Mouse (Mus musculus) MEL (cell line): Measurements from ENCODE around the gene Acer1. TPM values are rescaled to one million over a fixed set of nuclear protein-coding genes. Genes with fewer than 3 reads are reported as not detected.

ENCODE experiments used
- DNase-seq: peaks from one replicate; pipeline ENCODE4 v3.0.0; 2011; ENCODE audit warnings: low read depth, low spot score
- H3K27ac ChIP-seq: 2 replicates; pipeline ENCODE4 v1.5.1; 2012; ENCODE audit warnings: low read depth, mild to moderate bottlenecking, control low read depth, low read length, moderate library complexity; ENCODE audit not compliant: control insufficient read depth
- H3K27me3 ChIP-seq, 2 experiments: fragments of 150-350 bp in 1 of 2; sonication (generic) in 1 of 2; 2 replicates each; pipeline ENCODE4 v1.6.1; 2012; ENCODE audit warnings: low read length in 2 of 2, mild to moderate bottlenecking in 2 of 2, improper control_type of control experiment in 1 of 2, moderate library complexity in 1 of 2; ENCODE audit not compliant: insufficient read depth in 2 of 2, control insufficient read depth in 1 of 2
- H3K36me3 ChIP-seq, 2 experiments: 2 replicates each; pipeline ENCODE4 v1.6.1; 2012 to 2014; ENCODE audit warnings: low read length in 2 of 2, improper control_type of control experiment in 1 of 2, inconsistent platforms in 1 of 2, mild to moderate bottlenecking in 1 of 2; ENCODE audit not compliant: insufficient read depth in 2 of 2, control insufficient read depth in 1 of 2
- H3K4me1 ChIP-seq, 2 experiments: fragments of 150-350 bp in 1 of 2; sonication (generic) in 1 of 2; 2 replicates each; pipeline ENCODE4 v1.6.1; 2012; ENCODE audit warnings: low read length in 2 of 2, improper control_type of control experiment in 1 of 2, mild to moderate bottlenecking in 1 of 2; ENCODE audit not compliant: insufficient read depth in 2 of 2, control insufficient read depth in 1 of 2
- H3K4me3 ChIP-seq, 2 experiments: fragments of 150-350 bp in 1 of 2; sonication (generic) in 1 of 2; 2 replicates each; pipeline ENCODE4 v1.5.1; 2012; ENCODE audit warnings: low read depth in 2 of 2, low read length in 2 of 2, mild to moderate bottlenecking in 2 of 2, moderate library complexity in 2 of 2, control low read depth in 1 of 2, improper control_type of control experiment in 1 of 2; ENCODE audit not compliant: control insufficient read depth in 1 of 2, insufficient read depth in 1 of 2
- H3K79me2 ChIP-seq: 2 replicates; pipeline ENCODE4 v1.6.1; 2012; ENCODE audit warnings: mild to moderate bottlenecking, low read length, moderate library complexity; ENCODE audit not compliant: control insufficient read depth, poor library complexity, insufficient read depth
- H3K9ac ChIP-seq: 2 replicates; pipeline ENCODE4 v1.6.1; 2012; ENCODE audit warnings: low read depth, mild to moderate bottlenecking, control low read depth, low read length, moderate library complexity; ENCODE audit not compliant: control insufficient read depth, poor library complexity, severe bottlenecking
- H3K9me3 ChIP-seq: fragments of 150-350 bp; sonication (generic); replicated peaks from 2 replicates; pipeline ENCODE4 v1.6.1; 2012; ENCODE audit warnings: mild to moderate bottlenecking, low read length, improper control_type of control experiment, moderate library complexity; ENCODE audit not compliant: insufficient read depth
- BHLHE40 ChIP-seq: IDR thresholded peaks from 2 replicates; pipeline ENCODE4 v1.6.1; 2012; ENCODE audit warnings: low read depth, mild to moderate bottlenecking, inconsistent platforms, low read length, improper control_type of control experiment, borderline replicate concordance
- CHD1 ChIP-seq: IDR thresholded peaks from 2 replicates; pipeline ENCODE4 v1.6.1; 2012; ENCODE audit warnings: low read depth, mild to moderate bottlenecking, inconsistent platforms, low read length, improper control_type of control experiment
- CHD2 ChIP-seq: IDR thresholded peaks from 2 replicates; pipeline ENCODE4 v1.6.1; 2011; ENCODE audit warnings: low read length, improper control_type of control experiment
- CTCF ChIP-seq, 3 experiments: IDR thresholded peaks in 2 of 3; conservative IDR thresholded peaks in 1 of 3; 2 replicates each; pipeline ENCODE4 v1.5.1; 2011 to 2012; ENCODE audit warnings: low read length in 3 of 3, low read depth in 2 of 3, mild to moderate bottlenecking in 2 of 3, improper control_type of control experiment in 1 of 3, inconsistent platforms in 1 of 3, mixed read lengths in 1 of 3, moderate library complexity in 1 of 3; ENCODE audit not compliant: control insufficient read depth in 1 of 3, insufficient read depth in 1 of 3, poor library complexity in 1 of 3, severe bottlenecking in 1 of 3
- E2F4 ChIP-seq: IDR thresholded peaks from 2 replicates; pipeline ENCODE4 v1.6.1; 2011; ENCODE audit warnings: low read depth, low read length, improper control_type of control experiment, borderline replicate concordance
- ELF1 ChIP-seq: IDR thresholded peaks from 2 replicates; pipeline ENCODE4 v1.6.1; 2014; ENCODE audit warnings: low read depth, mild to moderate bottlenecking, inconsistent platforms, low read length, improper control_type of control experiment, moderate library complexity
- GATA1 ChIP-seq: IDR thresholded peaks from 2 replicates; pipeline ENCODE4 v1.6.1; 2011; ENCODE audit warnings: low read depth, low read length, improper control_type of control experiment
- HCFC1 ChIP-seq: IDR thresholded peaks from 2 replicates; pipeline ENCODE4 v1.6.1; 2012; ENCODE audit warnings: low read depth, mild to moderate bottlenecking, inconsistent platforms, low read length, improper control_type of control experiment, moderate library complexity
- JUND ChIP-seq: IDR thresholded peaks from 2 replicates; pipeline ENCODE4 v1.6.1; 2011; ENCODE audit warnings: low read depth, mild to moderate bottlenecking, improper control_type of control experiment, low read length
- KAT2A ChIP-seq: conservative IDR thresholded peaks from 2 replicates; pipeline ENCODE4 v1.6.1; 2012; ENCODE audit warnings: low read depth, low read length, improper control_type of control experiment, inconsistent platforms
- MAX ChIP-seq: IDR thresholded peaks from 2 replicates; pipeline ENCODE4 v1.6.1; 2011; ENCODE audit warnings: low read length, improper control_type of control experiment
- MAZ ChIP-seq: IDR thresholded peaks from 2 replicates; pipeline ENCODE4 v1.6.1; 2012; ENCODE audit warnings: low read depth, mild to moderate bottlenecking, inconsistent platforms, low read length, improper control_type of control experiment
- MXI1 ChIP-seq: IDR thresholded peaks from 2 replicates; pipeline ENCODE4 v1.6.1; 2011; ENCODE audit warnings: mild to moderate bottlenecking, low read depth, low read length, improper control_type of control experiment
- MYC ChIP-seq: IDR thresholded peaks from 2 replicates; pipeline ENCODE4 v1.6.1; 2011; ENCODE audit warnings: low read depth, mild to moderate bottlenecking, low read length, improper control_type of control experiment, moderate library complexity
- NELFE ChIP-seq: IDR thresholded peaks from 2 replicates; pipeline ENCODE4 v1.6.1; 2011; ENCODE audit warnings: low read depth, low read length, improper control_type of control experiment
- NRF1 ChIP-seq: IDR thresholded peaks from 2 replicates; pipeline ENCODE4 v1.6.1; 2014; ENCODE audit warnings: low read depth, mild to moderate bottlenecking, inconsistent platforms, low read length, improper control_type of control experiment, moderate library complexity; ENCODE audit not compliant: poor library complexity, insufficient read depth, severe bottlenecking
- POLR2A ChIP-seq, 2 experiments: IDR thresholded peaks; 2 replicates each; pipeline ENCODE4 v1.6.1; 2011 to 2012; ENCODE audit warnings: low read length in 2 of 2, mild to moderate bottlenecking in 2 of 2, control low read depth in 1 of 2, improper control_type of control experiment in 1 of 2, low read depth in 1 of 2, moderate library complexity in 1 of 2; ENCODE audit not compliant: control insufficient read depth in 1 of 2, insufficient read depth in 1 of 2, poor library complexity in 1 of 2
- POLR2AphosphoS2 ChIP-seq: IDR thresholded peaks from 2 replicates; pipeline ENCODE4 v1.6.1; 2011; ENCODE audit warnings: low read length, improper control_type of control experiment
- POLR2AphosphoS5 ChIP-seq: IDR thresholded peaks from 2 replicates; pipeline ENCODE4 v1.6.1; 2012; ENCODE audit warnings: low read depth, borderline replicate concordance, mild to moderate bottlenecking, inconsistent platforms, low read length, moderate library complexity, mixed read lengths
- RCOR1 ChIP-seq: IDR thresholded peaks from 2 replicates; pipeline ENCODE4 v1.6.1; 2012; ENCODE audit warnings: low read depth, mild to moderate bottlenecking, inconsistent platforms, low read length, improper control_type of control experiment
- SIN3A ChIP-seq: IDR thresholded peaks from 2 replicates; pipeline ENCODE4 v1.6.1; 2012; ENCODE audit warnings: low read length, improper control_type of control experiment, inconsistent platforms
- SMC3 ChIP-seq: IDR thresholded peaks from 2 replicates; pipeline ENCODE4 v1.6.1; 2011; ENCODE audit warnings: low read depth, low read length, improper control_type of control experiment
- TCF12 ChIP-seq: IDR thresholded peaks from 2 replicates; pipeline ENCODE4 v1.6.1; 2014; ENCODE audit warnings: low read depth, mild to moderate bottlenecking, inconsistent platforms, low read length, improper control_type of control experiment, moderate library complexity
- UBTF ChIP-seq: IDR thresholded peaks from 2 replicates; pipeline ENCODE4 v1.6.1; 2012; ENCODE audit warnings: low read depth, mild to moderate bottlenecking, inconsistent platforms, low read length, improper control_type of control experiment, moderate library complexity, borderline replicate concordance; ENCODE audit not compliant: insufficient read depth
- USF2 ChIP-seq, 2 experiments: IDR thresholded peaks; 2 replicates each; pipeline ENCODE4 v1.6.1; 2011 to 2012; ENCODE audit warnings: improper control_type of control experiment in 2 of 2, low read length in 2 of 2, borderline replicate concordance in 1 of 2, inconsistent platforms in 1 of 2, low read depth in 1 of 2, mild to moderate bottlenecking in 1 of 2; ENCODE audit not compliant: insufficient read depth in 1 of 2
- ZC3H11A ChIP-seq: IDR thresholded peaks from 2 replicates; pipeline ENCODE4 v1.6.1; 2012; ENCODE audit warnings: low read depth, mild to moderate bottlenecking, inconsistent platforms, low read length, improper control_type of control experiment
- polyA plus RNA-seq, 2 experiments: library from polyadenylated mRNA; stranded (reverse) in 1 of 2; unstranded in 1 of 2; fragments of >175 nt in 1 of 2; fragments of >200 nt in 1 of 2; gene quantifications; 2 replicates each; pipeline versions ENCODE4 v1.2.1 to v1.2.4; 2012; ENCODE audit warnings: low replicate concordance in 2 of 2, low read depth in 1 of 2; ENCODE audit not compliant: insufficient read length in 2 of 2, insufficient read depth in 1 of 2, missing spikeins in 1 of 2
- total RNA-seq: library from RNA; depleted of rRNA; stranded (reverse); fragments of 300-350 nt; gene quantifications from 2 replicates; pipeline ENCODE4 v1.2.3, GENCODE M21; 2012; rRNA removed

Gene Acer1
- total RNA-seq (not detected in 2 replicates), polyA plus RNA-seq (under 1 TPM in 1 of 2 experiments, not detected in 1; 0.03 TPM)

GRCm38 (mm10) chr17:56982013-56982412 is at the start of gene Acer1:
Gene Acer1 (minus strand): TSS chr17:56982126.
- no peak within 1 kb of the TSS for H3K9ac ChIP-seq
- no peaks in the 10 kb centered on the region for H3K36me3 ChIP-seq
- no peaks in the 10 kb centered on the region for H3K79me2 ChIP-seq
- no peaks in the 10 kb centered on the region for H3K4me1 ChIP-seq
- no peaks in the 10 kb centered on the region for H3K9me3 ChIP-seq
- H3K4me3 ChIP-seq = no peak within 1 kb of the TSS
- H3K27ac ChIP-seq = no peak within 1 kb of the TSS
- no peaks in the 10 kb centered on the region; a peak in 1 of 4 replicates for H3K27me3 ChIP-seq
- TF ChIP-seq HCFC1 (no peak), JUND (no peak), KAT2A (no peak), MAZ (no peak), USF2 (IDR thresholded peaks at IDR 0.05; ENCODE audit: borderline replicate concordance in 1 of 2, insufficient read depth in 1 of 2, low read depth in 1 of 2, low read length in 2 of 2) (no peak), CTCF (IDR thresholded peaks at IDR 0.05 in 2 of 3, conservative IDR thresholded peaks at IDR 0.05 in 1 of 3; ENCODE audit: control insufficient read depth in 1 of 3, insufficient read depth in 1 of 3, low read depth in 2 of 3, low read length in 3 of 3, poor library complexity in 1 of 3, severe bottlenecking in 1 of 3) (no peak), RCOR1 (no peak), POLR2A (IDR thresholded peaks at IDR 0.05; ENCODE audit: control insufficient read depth in 1 of 2, insufficient read depth in 1 of 2, low read depth in 1 of 2, low read length in 2 of 2, poor library complexity in 1 of 2) (no peak), BHLHE40 (no peak)
- no peak for DNase-seq

DNA sequence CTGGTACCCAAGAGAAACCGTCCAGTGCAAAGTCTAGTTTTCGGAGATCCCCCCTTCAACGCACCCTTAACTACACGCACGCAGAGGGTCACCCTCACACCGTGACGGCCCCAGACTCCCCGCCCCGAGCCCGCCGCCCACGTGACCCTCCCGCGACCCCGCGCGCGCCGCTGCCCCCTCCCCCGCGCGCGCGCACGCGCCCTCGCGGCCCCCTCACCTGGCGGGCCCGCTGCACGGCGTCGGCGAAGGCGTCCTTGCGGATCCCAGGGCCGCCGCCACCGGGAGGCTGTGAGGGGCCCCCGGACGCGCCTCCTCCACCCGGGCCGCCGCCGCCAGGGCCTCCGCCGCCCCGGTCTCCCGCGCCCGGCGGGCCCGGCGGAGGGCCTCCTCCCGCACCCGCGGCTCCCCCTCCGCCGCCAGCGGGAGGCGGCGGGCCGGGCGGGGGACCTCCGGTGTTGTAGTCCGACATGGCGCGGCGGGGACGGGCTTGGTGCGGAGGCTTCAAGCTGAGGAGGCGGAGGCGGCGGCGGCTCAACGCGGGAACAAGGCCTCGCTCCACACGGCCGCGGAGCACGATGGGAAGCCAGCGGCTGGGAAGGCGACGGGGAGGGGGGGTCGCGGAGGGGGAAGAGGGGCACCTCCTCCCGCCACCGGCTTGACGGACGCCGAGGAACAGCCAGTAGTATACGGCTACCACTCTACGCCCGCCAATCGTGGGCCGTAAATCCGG is 49.2 kb upstream of the Acer1 start, which contains the start of gene Khsrp:
Gene Khsrp (minus strand): TSS at position 592 of the 730 bp plus-strand sequence.
- H3K36me3 ChIP-seq = peaks cover 7 to 10% of the 10 kb centered on the region in 2 experiments
- peak within 1 kb of the TSS; percentile 99 for H3K9ac ChIP-seq
- peak; percentile 48 for DNase-seq
- H3K27me3 ChIP-seq = no peaks in the 10 kb centered on the region
- peak within 1 kb of the TSS; percentile 93 to 97 for H3K4me3 ChIP-seq
- no peaks in the 10 kb centered on the region for H3K9me3 ChIP-seq
- H3K79me2 ChIP-seq = peaks cover 38% of the 10 kb centered on the region
- peak within 1 kb of the TSS; percentile 79 for H3K27ac ChIP-seq
- H3K4me1 ChIP-seq = peaks cover 0 to 18% of the 10 kb centered on the region in 2 experiments; a peak in 2 of 4 replicates
- TF ChIP-seq BHLHE40 (no peak), USF2 (IDR thresholded peaks at IDR 0.05; ENCODE audit: borderline replicate concordance in 1 of 2, insufficient read depth in 1 of 2, low read depth in 1 of 2, low read length in 2 of 2) (no peak), KAT2A (no peak; the same call in 1 of the 2 replicates), E2F4 (peak; percentile 65; the same call in 1 of the 2 replicates), MXI1 (peak; percentile 68; the same call in 1 of the 2 replicates), MAZ (peak; percentile 95), NELFE (peak; percentile 66), GATA1 (no peak), CHD1 (no peak), MYC (no peak), ELF1 (0 out of 2 replicates have a peak, but pooled peaks have one; percentile 30), JUND (no peak), POLR2A (IDR thresholded peaks at IDR 0.05; ENCODE audit: control insufficient read depth in 1 of 2, insufficient read depth in 1 of 2, low read depth in 1 of 2, low read length in 2 of 2, poor library complexity in 1 of 2) (peak; percentile 58 to 84; a peak in 3 of 4 replicates), POLR2AphosphoS5 (no peak), UBTF (no peak), TCF12 (peak; percentile 59), SMC3 (no peak), POLR2AphosphoS2 (0 out of 2 replicates have a peak, but pooled peaks have one; percentile 64), CTCF (IDR thresholded peaks at IDR 0.05 in 2 of 3, conservative IDR thresholded peaks at IDR 0.05 in 1 of 3; ENCODE audit: control insufficient read depth in 1 of 3, insufficient read depth in 1 of 3, low read depth in 2 of 3, low read length in 3 of 3, poor library complexity in 1 of 3, severe bottlenecking in 1 of 3) (no peak), SIN3A (peak; percentile 58), MAX (peak; percentile 14; the same call in 1 of the 2 replicates), ZC3H11A (no peak), CHD2 (no peak), NRF1 (peak; percentile 58)
